Mouse (Mus musculus): Measurements from ENCODE around the gene Raf1. TPM values are rescaled to one million over a fixed set of nuclear protein-coding genes. Genes with fewer than 3 reads are reported as not detected.

Raf1 gene
- total and polyA plus RNA-seq, 2 experiments from 2014 or later = 105 to 226 TPM

GRCm38 (mm10) chr6:115586321-115586720 is 90.1 kb downstream of the Raf1 start:
- WGBS = 89% methylated on average over 10 of the region's 10 CpGs
- Histone ChIP-seq H3K27ac (ENCODE audit: low read depth, low read length) (no peak overlapping the region), H3K27me3 (ENCODE audit: insufficient read depth, low read length) (no peaks in the 10 kb centered on the region), H3K4me2 (ENCODE audit: low read depth) (no peak overlapping the region), H3K4me1 (ENCODE audit: insufficient read depth) (no peaks in the 10 kb centered on the region), H3K4me3 (ENCODE audit: low read depth, low read length) (no peak overlapping the region), H3K9me3 (ENCODE audit: low read length) (no peaks in the 10 kb centered on the region), H3K36me3 (ENCODE audit: insufficient read depth) (peaks cover 4% of the 10 kb centered on the region; the same call in 1 of the 2 replicates), H3K9ac (no peak overlapping the region)
- DNase-seq (no peak), ATAC-seq (no peak)
- no peak for TF ChIP-seq CTCF (IDR thresholded peaks at IDR 0.05; ENCODE audit: low read depth)

- Histone ChIP-seq H3K36me3 (ENCODE audit: insufficient read depth) (peaks cover 22% of the 10 kb centered on the region), H3K27me3 (ENCODE audit: insufficient read depth, low read length) (no peaks in the 10 kb centered on the region), H3K9me3 (ENCODE audit: low read length) (no peaks in the 10 kb centered on the region), H3K4me3 (ENCODE audit: low read depth, low read length) (no peak overlapping the region), H3K4me2 (ENCODE audit: low read depth) (no peak overlapping the region), H3K27ac (ENCODE audit: low read depth, low read length) (no peak overlapping the region), H3K4me1 (ENCODE audit: insufficient read depth) (no peaks in the 10 kb centered on the region), H3K9ac (no peak overlapping the region)
- TF ChIP-seq CTCF (IDR thresholded peaks at IDR 0.05; ENCODE audit: low read depth) = no peak
- DNase-seq (no peak), ATAC-seq (no peak)
- 73% methylated on average over 3 of the region's 3 CpGs for WGBS
Measured at GRCm38 (mm10) chr6:115584176-115584575, 92.3 kb downstream of the Raf1 start.

GRCm38 (mm10) chr6:115583430-115584125 is 92.9 kb downstream of the Raf1 start:
- Histone ChIP-seq H3K9me3 (ENCODE audit: low read length) (no peaks in the 10 kb centered on the region), H3K9ac (no peak overlapping the region), H3K4me3 (ENCODE audit: low read depth, low read length) (no peak overlapping the region), H3K36me3 (ENCODE audit: insufficient read depth) (peaks cover 28% of the 10 kb centered on the region), H3K27ac (ENCODE audit: low read depth, low read length) (no peak overlapping the region), H3K4me2 (ENCODE audit: low read depth) (no peak overlapping the region), H3K4me1 (ENCODE audit: insufficient read depth) (no peaks in the 10 kb centered on the region), H3K27me3 (ENCODE audit: insufficient read depth, low read length) (no peaks in the 10 kb centered on the region)
- no peak for ATAC-seq
- WGBS = 84% methylated on average over 6 of the region's 6 CpGs
- DNase-seq = no peak
- TF ChIP-seq CTCF (IDR thresholded peaks at IDR 0.05; ENCODE audit: low read depth) = no peak

GRCm38 (mm10) chr6:115582328-115583115 is 93.9 kb downstream of the Raf1 start:
- Histone ChIP-seq H3K9me3 (ENCODE audit: low read length) (no peaks in the 10 kb centered on the region), H3K9ac (no peak overlapping the region), H3K36me3 (ENCODE audit: insufficient read depth) (peaks cover 38% of the 10 kb centered on the region), H3K4me3 (ENCODE audit: low read depth, low read length) (no peak overlapping the region), H3K4me2 (ENCODE audit: low read depth) (no peak overlapping the region), H3K4me1 (ENCODE audit: insufficient read depth) (no peaks in the 10 kb centered on the region), H3K27me3 (ENCODE audit: insufficient read depth, low read length) (no peaks in the 10 kb centered on the region), H3K27ac (ENCODE audit: low read depth, low read length) (no peak overlapping the region)
- ATAC-seq = no peak
- no peak for TF ChIP-seq CTCF (IDR thresholded peaks at IDR 0.05; ENCODE audit: low read depth)
- no peak for DNase-seq
- 85% methylated on average over 10 of the region's 10 CpGs for WGBS

- H3K4me3 ChIP-seq (ENCODE audit: low read depth, low read length) = no peak overlapping the region
- ATAC-seq = no peak
- no peak for TF ChIP-seq CTCF (IDR thresholded peaks at IDR 0.05; ENCODE audit: low read depth)
- WGBS = 85% methylated on average over 3 of the region's 3 CpGs
- no peaks in the 10 kb centered on the region for H3K27me3 ChIP-seq (ENCODE audit: insufficient read depth, low read length)
- no peak overlapping the region for H3K27ac ChIP-seq (ENCODE audit: low read depth, low read length)
- H3K4me1 ChIP-seq (ENCODE audit: insufficient read depth) = no peaks in the 10 kb centered on the region
- no peak overlapping the region for H3K4me2 ChIP-seq (ENCODE audit: low read depth)
- peaks cover 54% of the 10 kb centered on the region for H3K36me3 ChIP-seq (ENCODE audit: insufficient read depth)
- no peak overlapping the region for H3K9ac ChIP-seq
- H3K9me3 ChIP-seq (ENCODE audit: low read length) = no peaks in the 10 kb centered on the region
- no peak for DNase-seq
Measured at GRCm38 (mm10) chr6:115580810-115581209, 95.6 kb downstream of the Raf1 start.

GRCm38 (mm10) chr6:115577941-115578340 is 98.5 kb downstream of the Raf1 start:
- ATAC-seq (no peak), DNase-seq (no peak)
- Histone ChIP-seq H3K36me3 (ENCODE audit: insufficient read depth) (peaks cover 76% of the 10 kb centered on the region), H3K9ac (no peak overlapping the region), H3K4me2 (ENCODE audit: low read depth) (no peak overlapping the region), H3K27ac (ENCODE audit: low read depth, low read length) (no peak overlapping the region), H3K27me3 (ENCODE audit: insufficient read depth, low read length) (no peaks in the 10 kb centered on the region), H3K4me3 (ENCODE audit: low read depth, low read length) (no peak overlapping the region), H3K9me3 (ENCODE audit: low read length) (no peaks in the 10 kb centered on the region), H3K4me1 (ENCODE audit: insufficient read depth) (no peaks in the 10 kb centered on the region)
- no peak for TF ChIP-seq CTCF (IDR thresholded peaks at IDR 0.05; ENCODE audit: low read depth)
- WGBS = 76% methylated on average over 9 of the region's 9 CpGs

- WGBS = 84% methylated on average over 5 of the region's 5 CpGs
- H3K27me3 ChIP-seq (ENCODE audit: insufficient read depth, low read length) = no peaks in the 10 kb centered on the region
- no peak for DNase-seq
- no peak for TF ChIP-seq CTCF (IDR thresholded peaks at IDR 0.05; ENCODE audit: low read depth)
- no peak overlapping the region for H3K4me3 ChIP-seq (ENCODE audit: low read depth, low read length)
- H3K27ac ChIP-seq (ENCODE audit: low read depth, low read length) = no peak overlapping the region
- H3K4me1 ChIP-seq (ENCODE audit: insufficient read depth) = no peaks in the 10 kb centered on the region
- no peak overlapping the region for H3K4me2 ChIP-seq (ENCODE audit: low read depth)
- no peaks in the 10 kb centered on the region for H3K9me3 ChIP-seq (ENCODE audit: low read length)
- H3K9ac ChIP-seq = no peak overlapping the region
- peaks cover 80% of the 10 kb centered on the region for H3K36me3 ChIP-seq (ENCODE audit: insufficient read depth)
- no peak for ATAC-seq
Measured at GRCm38 (mm10) chr6:115577407-115577806, 99.0 kb downstream of the Raf1 start.
